Mouse (Mus musculus) heart, embryonic 12.5 days (tissue): Measurements from ENCODE around the gene Rnf8. TPM values are rescaled to one million over a fixed set of nuclear protein-coding genes. Genes with fewer than 3 reads are reported as not detected.

Experiments
- ATAC-seq: fragments of 200-750 bp; cut with Nextera tagmentation; 2 replicates; pipeline ENCODE4 v1.8.0; 2017; ENCODE audit warnings: moderate TSS enrichment, moderate library complexity; ENCODE audit not compliant: insufficient number of reproducible peaks, low FRiP score
- H3K27ac ChIP-seq: fragments of 300-500 bp; sonication (generic); 2 replicates; pipeline ENCODE4 v1.5.1; 2016; ENCODE audit warnings: mild to moderate bottlenecking, moderate library complexity; ENCODE audit not compliant: poor library complexity, severe bottlenecking
- H3K27me3 ChIP-seq: fragments of 300-500 bp; sonication (generic); replicated peaks from 2 replicates; pipeline ENCODE4 v1.6.1; 2016; ENCODE audit warnings: mild to moderate bottlenecking, moderate library complexity
- H3K36me3 ChIP-seq: fragments of 300-500 bp; sonication (generic); 2 replicates; pipeline ENCODE4 v1.6.1; 2016; ENCODE audit warnings: mild to moderate bottlenecking, moderate library complexity
- H3K4me1 ChIP-seq: fragments of 300-500 bp; sonication (generic); replicated peaks from 2 replicates; pipeline ENCODE4 v1.6.1; 2016; ENCODE audit warnings: mild to moderate bottlenecking
- H3K4me2 ChIP-seq: fragments of 300-500 bp; sonication (generic); 2 replicates; pipeline ENCODE4 v1.6.1; 2016; ENCODE audit warnings: mild to moderate bottlenecking, moderate library complexity
- H3K4me3 ChIP-seq: fragments of 300-500 bp; sonication (generic); 2 replicates; pipeline ENCODE4 v1.5.1; 2016; ENCODE audit warnings: mild to moderate bottlenecking
- H3K9ac ChIP-seq: fragments of 300-500 bp; sonication (generic); 2 replicates; pipeline ENCODE4 v1.6.1; 2016; ENCODE audit warnings: mild to moderate bottlenecking, moderate library complexity
- H3K9me3 ChIP-seq: fragments of 300-500 bp; sonication (generic); replicated peaks from 2 replicates; pipeline ENCODE4 v1.6.1; 2016; ENCODE audit warnings: mild to moderate bottlenecking, moderate library complexity
- WGBS: fragments of 180-500 bp; shearing (Covaris S2); methylation state at CpG from one replicate; pipeline ENCODE4 v1.1.7; 2016; 5-methylcytosine and 5-hydroxymethylcytosine counted together
- microRNA-seq: library from miRNA; unstranded; fragments of <30 nt; microRNA quantifications from one replicate; pipeline ENCODE4, GENCODE M21; 2017
- polyA plus RNA-seq: library from polyadenylated mRNA; unstranded; fragments of >200 nt; fragmentation: Nextera tagmentation; extraction: Ambion mirVana; gene quantifications from 2 replicates; pipeline ENCODE4 v1.2.1, GENCODE M21; 2016

The Rnf8 gene
- polyA plus RNA-seq, 1 experiment from 2014 or later: 52.2 TPM

DNA sequence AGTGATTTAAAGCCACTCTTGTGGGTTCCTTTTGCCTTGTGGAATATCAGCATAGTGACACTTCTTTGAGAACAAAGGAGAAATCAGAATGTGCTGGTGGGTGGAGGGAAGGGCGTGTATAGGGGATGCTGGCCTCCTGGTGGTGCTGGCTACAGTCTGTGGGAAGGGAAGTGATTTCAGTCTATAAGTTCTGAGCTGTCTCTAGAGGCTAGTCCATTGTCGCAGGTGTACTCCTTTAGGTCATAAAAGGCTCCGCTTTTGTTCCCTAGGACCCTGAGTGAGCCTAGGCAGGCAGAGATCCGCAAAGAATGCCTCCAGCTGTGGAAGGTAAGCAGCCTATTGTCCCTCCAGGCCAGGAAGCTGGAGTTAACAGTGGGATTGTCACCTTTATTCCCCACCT is 79.9 kb downstream of the Rnf8 start:
- H3K36me3 ChIP-seq: peaks cover 86% of the 10 kb centered on the region
- H3K9ac ChIP-seq: no peak overlapping the region
- WGBS: 85% methylated on average over 4 of the region's 4 CpGs
- H3K27ac ChIP-seq: no peak overlapping the region
- no peak overlapping the region for H3K4me2 ChIP-seq
- no peak for ATAC-seq
- H3K9me3 ChIP-seq: no peaks in the 10 kb centered on the region
- no peak overlapping the region for H3K4me3 ChIP-seq
- H3K27me3 ChIP-seq: no peaks in the 10 kb centered on the region
- H3K4me1 ChIP-seq: no peaks in the 10 kb centered on the region

Small RNA genes lying within 50 kb of the gene (microRNA-seq; reads per million reads assigned to microRNA genes)
- gene Mir7667: not detected

Other genes with a start within 250 kb of the Rnf8 start
- gene Pim1, start 124.0 kb upstream of the Rnf8 start, polyA plus RNA-seq: 25.1 and 27.0 TPM in 2 replicates
- gene Gm17657, start 65.2 kb upstream of the Rnf8 start, polyA plus RNA-seq: not detected in 2 replicates
- gene Tbc1d22b, start 65.0 kb upstream of the Rnf8 start, polyA plus RNA-seq: 13.8 and 14.9 TPM in 2 replicates
- gene Tmem217, start 62.4 kb upstream of the Rnf8 start, polyA plus RNA-seq: 0.80 and 1.0 TPM in 2 replicates
- gene Gm28043, start 86 bp downstream of the Rnf8 start, polyA plus RNA-seq: 2.1 and 2.5 TPM in 2 replicates
- 123 and 124 TPM in 2 replicates for gene Cmtr1, start 45.8 kb downstream of the Rnf8 start, polyA plus RNA-seq
- 15.8 and 16.0 TPM in 2 replicates for gene Ccdc167, start 102.3 kb downstream of the Rnf8 start, polyA plus RNA-seq